Mouse (Mus musculus): ENCODE results near the gene Mphosph8. TPM values are rescaled to one million over a fixed set of nuclear protein-coding genes. Genes with fewer than 3 reads are reported as not detected.
A peak's percentile ranks its signal among the peaks of the same experiment; 100 is the strongest.

The Mphosph8 gene
- total and polyA plus RNA-seq, 3 experiments: 24.4 to 47.9 (median 26.0) TPM

DNA sequence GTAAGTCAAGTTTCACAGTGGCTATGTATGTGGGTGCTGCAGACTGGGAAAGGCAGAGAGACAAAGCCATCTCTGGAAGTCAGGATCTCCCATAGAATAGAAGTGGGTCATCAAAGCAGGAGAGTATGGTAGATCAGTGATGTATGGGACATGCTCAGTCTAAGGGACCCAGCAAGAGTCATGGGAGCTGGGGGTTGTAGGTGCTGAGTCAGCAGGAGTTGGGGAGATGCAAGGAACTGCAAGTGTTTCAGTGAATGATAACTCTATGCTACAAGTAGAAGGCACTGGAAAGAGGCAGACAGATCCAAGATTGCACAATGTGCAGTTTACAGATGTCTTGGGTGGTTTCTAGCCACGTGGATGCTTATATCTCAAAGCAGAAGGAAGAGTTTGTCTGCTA, 21.1 kb downstream of the Mphosph8 start:
- Histone ChIP-seq H3K4me3 (replicated peaks in 1 of 3; ENCODE audit: low read depth in 2 of 3, low read length in 2 of 3, poor library complexity in 1 of 3) (no peak overlapping the region), H3K4me1 (ENCODE audit: control insufficient read depth in 1 of 2, insufficient read depth in 2 of 2) (peaks cover 0 to 9% of the 10 kb centered on the region in 2 experiments; a peak in 2 of 4 replicates), H3K27ac (ENCODE audit: insufficient read depth, low read depth) (no peak overlapping the region), H3K79me2 (replicated peaks; ENCODE audit: control insufficient read depth, extremely low read depth, insufficient read depth, poor library complexity, severe bottlenecking) (no peaks in the 10 kb centered on the region), H3K4me2 (ENCODE audit: insufficient read depth, low read depth, poor library complexity, severe bottlenecking) (no peak overlapping the region), H3K9me3 (replicated peaks; ENCODE audit: low read length) (no peaks in the 10 kb centered on the region), H3K36me3 (replicated peaks in 1 of 2; ENCODE audit: control insufficient read depth in 1 of 2, insufficient read depth in 1 of 2, low read length in 1 of 2) (peaks cover 65 to 94% of the 10 kb centered on the region in 2 experiments), H3K27me3 (replicated peaks) (no peaks in the 10 kb centered on the region), H3K9ac (ENCODE audit: insufficient read depth, low read depth) (no peak overlapping the region)
- TF ChIP-seq RAD21 (IDR thresholded peaks at IDR 0.05; ENCODE audit: low read depth, low read length) (no peak), MAFK (IDR thresholded peaks at IDR 0.05; ENCODE audit: insufficient replicate concordance, low read length) (peak; percentile 65)
- dilution Hi-C loops (cut with MboI; ENCODE audit: extremely low pct_ligation_motif_present, extremely low pct_unique_long_range_greater_than_20kb, low sequenced_read_pairs): no loop called here
- in situ Hi-C loops (cut with MboI; ENCODE audit: low pct_ligation_motif_present, low pct_unique_long_range_greater_than_20kb, low sequenced_read_pairs): no loop called here
- DNase-seq (ENCODE audit: extremely low read depth): no peak

GRCm38 (mm10) chr14:56689766-56690165, 21.7 kb downstream of the Mphosph8 start:
- Histone ChIP-seq H3K27me3 (replicated peaks) (no peaks in the 10 kb centered on the region), H3K36me3 (replicated peaks in 1 of 2; ENCODE audit: control insufficient read depth in 1 of 2, insufficient read depth in 1 of 2, low read length in 1 of 2) (peaks cover 66 to 94% of the 10 kb centered on the region in 2 experiments), H3K4me2 (ENCODE audit: insufficient read depth, low read depth, poor library complexity, severe bottlenecking) (no peak overlapping the region), H3K9me3 (replicated peaks; ENCODE audit: low read length) (no peaks in the 10 kb centered on the region), H3K79me2 (replicated peaks; ENCODE audit: control insufficient read depth, extremely low read depth, insufficient read depth, poor library complexity, severe bottlenecking) (no peaks in the 10 kb centered on the region), H3K27ac (ENCODE audit: insufficient read depth, low read depth) (no peak overlapping the region), H3K4me3 (replicated peaks in 1 of 3; ENCODE audit: low read depth in 2 of 3, low read length in 2 of 3, poor library complexity in 1 of 3) (no peak overlapping the region), H3K9ac (ENCODE audit: insufficient read depth, low read depth) (no peak overlapping the region), H3K4me1 (ENCODE audit: control insufficient read depth in 1 of 2, insufficient read depth in 2 of 2) (peaks cover 0 to 9% of the 10 kb centered on the region in 2 experiments; a peak in 2 of 4 replicates)
- dilution Hi-C loops (cut with MboI; ENCODE audit: extremely low pct_ligation_motif_present, extremely low pct_unique_long_range_greater_than_20kb, low sequenced_read_pairs) (no loop called here), in situ Hi-C loops (cut with MboI; ENCODE audit: low pct_ligation_motif_present, low pct_unique_long_range_greater_than_20kb, low sequenced_read_pairs) (no loop called here)
- no peak for TF ChIP-seq MAZ (IDR thresholded peaks at IDR 0.05; ENCODE audit: low read depth, low read length)
- TF ChIP-seq JUND (conservative IDR thresholded peaks at IDR 0.05; ENCODE audit: low read depth, low read length): no peak
- TF ChIP-seq GABPA (IDR thresholded peaks at IDR 0.05; ENCODE audit: insufficient replicate concordance, low read depth, low read length): no peak
- no peak for TF ChIP-seq MEF2A (IDR thresholded peaks at IDR 0.05; ENCODE audit: borderline replicate concordance, low read depth, low read length)
- no peak for TF ChIP-seq ZNF384 (IDR thresholded peaks at IDR 0.05; ENCODE audit: low read depth, low read length)
- no peak for TF ChIP-seq ELF1 (IDR thresholded peaks at IDR 0.05; ENCODE audit: low read depth, low read length)
- no peak for TF ChIP-seq RCOR1 (conservative IDR thresholded peaks at IDR 0.05; ENCODE audit: low read depth, low read length)
- TF ChIP-seq E2F4 (IDR thresholded peaks at IDR 0.05; ENCODE audit: insufficient replicate concordance, low read depth, low read length): no peak
- no peak for TF ChIP-seq MYC (IDR thresholded peaks at IDR 0.05; ENCODE audit: low read depth, low read length)
- no peak for TF ChIP-seq CTCF (conservative IDR thresholded peaks at IDR 0.05 in 1 of 2, IDR thresholded peaks at IDR 0.05 in 1 of 2; ENCODE audit: low read depth in 2 of 2, low read length in 2 of 2)
- no peak for TF ChIP-seq SMC3 (IDR thresholded peaks at IDR 0.05; ENCODE audit: low read depth, low read length)
- no peak for TF ChIP-seq ZC3H11A (IDR thresholded peaks at IDR 0.05; ENCODE audit: low read depth, low read length)
- TF ChIP-seq UBTF (IDR thresholded peaks at IDR 0.05; ENCODE audit: low read depth, low read length): no peak
- no peak for TF ChIP-seq CHD1 (IDR thresholded peaks at IDR 0.05; ENCODE audit: low read depth, low read length)
- TF ChIP-seq MAFK (IDR thresholded peaks at IDR 0.05; ENCODE audit: insufficient replicate concordance, low read length): no peak; the same call in 1 of the 2 replicates
- TF ChIP-seq BHLHE40 (IDR thresholded peaks at IDR 0.05; ENCODE audit: low read depth, low read length): no peak
- no peak for TF ChIP-seq ZMIZ1 (IDR thresholded peaks at IDR 0.05; ENCODE audit: low read depth, low read length)
- no peak for DNase-seq (ENCODE audit: extremely low read depth)
